Mouse (Mus musculus): ENCODE results near the gene Ugt1a6a.
"Not testable (repeated sequence)": the region's sequence is repeated elsewhere in the genome, so short reads cannot be mapped to it uniquely, and the experiment has no call there.

Gene Ugt1a6a

GRCm38 (mm10) chr1:88134457-88135011, at the start of gene Ugt1a6a:
Gene Ugt1a6a, plus strand, starts transcription at chr1:88134809.
- DNase-seq (ENCODE audit: low spot score in 2 of 2): not testable (repeated sequence)

GRCm38 (mm10) chr1:88086125-88086524, 48.5 kb upstream of the Ugt1a6a start:
- DNase-seq (ENCODE audit: low spot score in 2 of 2): no peak

- DNase-seq (ENCODE audit: low spot score in 2 of 2): no peak
Measured at GRCm38 (mm10) chr1:88087513-88087912, 47.1 kb upstream of the Ugt1a6a start, which contains the start of gene Ugt1a8. Gene Ugt1a8, plus strand, starts transcription at chr1:88087813.

DNA sequence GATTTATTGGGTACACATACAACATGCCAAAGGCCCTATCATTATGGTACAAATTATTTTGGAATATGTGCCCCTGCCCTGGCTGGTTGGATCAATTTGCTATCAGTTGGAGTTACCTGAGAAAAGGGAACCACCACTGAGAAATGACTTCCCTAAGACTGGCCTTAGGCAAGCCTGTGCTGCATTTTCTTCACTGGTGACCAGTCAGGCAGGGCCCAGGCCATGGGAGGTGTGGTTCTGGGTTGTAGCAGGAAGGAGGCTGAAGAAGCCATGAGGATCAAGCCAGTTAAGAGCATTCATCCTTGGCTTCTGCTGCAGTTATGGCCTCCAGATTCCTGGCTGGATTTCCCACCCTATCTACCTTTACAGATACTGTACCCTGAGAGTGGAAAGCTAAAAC, 42.3 kb upstream of the Ugt1a6a start:
- DNase-seq (ENCODE audit: low spot score in 2 of 2): no peak

- not testable (repeated sequence) for DNase-seq (ENCODE audit: low spot score in 2 of 2)
Measured at GRCm38 (mm10) chr1:88094270-88094676, 40.3 kb upstream of the Ugt1a6a start.

- DNase-seq (ENCODE audit: low spot score in 2 of 2): no peak
Measured at GRCm38 (mm10) chr1:88094941-88095492, 39.6 kb upstream of the Ugt1a6a start, which contains the start of gene Ugt1a7c. Gene Ugt1a7c, plus strand, starts transcription at chr1:88095062.

DNA sequence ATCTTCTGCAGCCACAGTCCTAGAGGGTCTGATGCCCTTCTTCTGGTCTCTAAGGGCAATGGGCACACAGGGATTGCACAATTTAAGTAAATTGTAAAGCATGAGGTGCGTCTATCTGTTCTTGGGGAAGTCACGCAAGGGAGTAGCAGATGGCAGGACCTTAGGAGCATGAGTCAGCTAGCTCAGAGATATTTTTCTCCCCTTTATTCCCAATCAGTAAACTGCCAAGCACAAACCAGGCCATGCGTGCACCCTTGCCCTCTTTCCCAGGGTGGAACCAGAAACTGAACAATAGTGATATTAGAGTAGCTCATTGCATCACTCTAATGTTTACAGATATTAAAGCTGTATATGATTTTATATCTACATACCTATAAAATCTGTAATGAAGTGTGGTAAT, 36.1 kb upstream of the Ugt1a6a start:
- not testable (repeated sequence) for DNase-seq (ENCODE audit: low spot score in 2 of 2)

GRCm38 (mm10) chr1:88099691-88100090, 34.9 kb upstream of the Ugt1a6a start:
- not testable (repeated sequence) for DNase-seq (ENCODE audit: low spot score in 2 of 2)

- DNase-seq (ENCODE audit: low spot score in 2 of 2): not testable (repeated sequence)
Measured at GRCm38 (mm10) chr1:88103019-88103418, 31.6 kb upstream of the Ugt1a6a start, which contains the start of gene Ugt1a6b. Gene Ugt1a6b, plus strand, starts transcription at chr1:88103252.

DNA sequence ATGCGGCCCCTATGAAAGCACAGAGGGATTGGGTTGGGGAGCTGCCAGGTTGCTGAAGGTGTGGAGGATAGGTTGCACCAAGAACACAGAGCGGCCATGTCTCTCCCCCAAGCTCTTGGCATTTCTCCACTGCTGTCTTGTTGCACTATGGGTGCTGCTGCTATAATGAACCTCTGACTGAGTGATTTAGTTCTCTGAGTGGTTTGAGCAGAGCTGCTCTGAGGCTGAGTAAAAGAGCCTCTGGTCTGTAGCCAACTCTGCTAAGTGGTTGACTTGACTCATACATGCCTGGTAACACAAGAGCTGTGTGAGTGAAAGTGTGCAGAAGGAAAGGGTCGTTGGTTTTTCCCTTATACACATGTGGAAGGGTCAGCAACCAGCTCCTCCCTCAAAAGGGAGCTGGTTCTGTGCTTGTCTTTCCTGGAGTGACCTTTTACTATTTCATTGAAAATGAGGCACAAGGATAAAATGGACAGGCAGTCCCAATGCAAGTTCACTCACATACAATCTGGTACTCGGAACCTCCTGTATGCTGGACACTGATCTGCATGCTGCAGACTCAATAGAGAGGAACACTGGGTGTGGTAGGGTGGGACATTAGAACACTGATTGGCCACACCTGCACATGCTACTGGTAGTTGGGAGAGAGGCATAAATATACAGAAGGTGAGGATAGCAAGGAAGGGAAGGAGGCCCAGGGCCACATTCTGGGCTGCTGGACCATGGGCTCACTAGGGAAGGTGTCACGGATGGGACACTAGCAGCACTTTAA, 30.7 kb upstream of the Ugt1a6a start:
- not testable (repeated sequence) for DNase-seq (ENCODE audit: low spot score in 2 of 2)

DNA sequence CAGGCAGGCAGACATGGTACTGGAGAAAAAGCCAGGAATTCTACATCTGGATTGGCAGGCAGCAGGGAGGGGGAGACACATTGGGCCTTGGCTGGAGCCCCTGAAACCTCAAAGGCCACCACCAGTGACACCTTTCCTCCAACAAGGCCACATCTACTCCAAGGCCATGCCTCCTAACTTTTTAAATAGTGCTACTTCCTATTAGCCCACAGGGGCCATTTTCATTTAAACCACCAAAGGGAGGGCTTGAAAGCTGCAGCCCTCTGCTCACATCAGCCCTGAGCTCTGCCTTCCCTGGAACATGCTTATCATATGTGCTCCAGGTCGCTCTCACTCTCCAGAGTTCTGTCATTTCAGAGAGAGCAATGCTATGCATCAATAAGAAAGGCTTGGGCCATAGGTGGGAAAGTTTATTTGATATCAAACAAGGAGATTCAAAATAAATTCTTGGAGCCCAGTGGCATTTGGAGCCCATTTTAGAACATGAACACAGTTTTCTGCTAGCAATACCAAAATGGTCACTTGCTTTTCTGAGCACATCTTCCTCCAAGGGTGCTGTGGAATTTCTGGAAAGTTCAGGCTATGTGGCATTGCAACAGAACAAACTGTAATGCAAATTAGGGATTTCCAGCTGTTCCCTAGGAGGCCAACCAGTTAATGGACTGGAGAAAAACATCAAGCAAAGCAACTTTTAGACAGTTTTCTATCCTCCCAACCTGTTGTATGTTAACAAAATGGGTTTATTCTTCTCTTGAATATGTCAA, 29.8 kb upstream of the Ugt1a6a start:
- no peak for DNase-seq (ENCODE audit: low spot score in 2 of 2)

GRCm38 (mm10) chr1:88105656-88106055, 29.0 kb upstream of the Ugt1a6a start:
- no peak for DNase-seq (ENCODE audit: low spot score in 2 of 2)

DNA sequence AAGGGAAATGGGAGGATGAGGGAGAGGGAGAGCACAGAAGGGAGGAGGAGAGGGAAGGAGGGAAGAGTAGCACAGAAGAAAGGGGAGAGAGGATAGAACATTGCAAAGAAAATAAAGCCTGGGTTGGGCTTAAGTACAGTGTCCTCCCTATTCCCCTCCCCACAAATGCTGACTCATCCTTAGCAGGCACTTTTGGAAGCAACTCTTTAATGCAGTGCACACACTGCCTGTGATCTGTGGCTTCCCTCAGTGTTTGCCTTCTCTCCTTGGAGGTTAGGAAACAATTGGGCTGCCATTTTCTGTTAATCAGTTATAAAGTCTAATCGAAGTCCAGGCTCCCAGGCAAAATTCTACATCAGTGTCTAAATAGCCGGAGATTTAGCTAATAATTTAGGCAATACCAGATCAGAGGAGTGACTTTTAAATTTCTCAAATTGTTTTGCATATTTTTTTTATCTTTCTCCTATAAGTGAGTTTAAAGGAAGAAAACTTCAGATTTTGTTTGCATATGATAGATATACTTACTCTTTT, 25.5 kb upstream of the Ugt1a6a start:
- not testable (repeated sequence) for DNase-seq (ENCODE audit: low spot score in 2 of 2)

- DNase-seq (ENCODE audit: low spot score in 2 of 2): not testable (repeated sequence)
Measured at GRCm38 (mm10) chr1:88109604-88110003, 25.0 kb upstream of the Ugt1a6a start.

DNA sequence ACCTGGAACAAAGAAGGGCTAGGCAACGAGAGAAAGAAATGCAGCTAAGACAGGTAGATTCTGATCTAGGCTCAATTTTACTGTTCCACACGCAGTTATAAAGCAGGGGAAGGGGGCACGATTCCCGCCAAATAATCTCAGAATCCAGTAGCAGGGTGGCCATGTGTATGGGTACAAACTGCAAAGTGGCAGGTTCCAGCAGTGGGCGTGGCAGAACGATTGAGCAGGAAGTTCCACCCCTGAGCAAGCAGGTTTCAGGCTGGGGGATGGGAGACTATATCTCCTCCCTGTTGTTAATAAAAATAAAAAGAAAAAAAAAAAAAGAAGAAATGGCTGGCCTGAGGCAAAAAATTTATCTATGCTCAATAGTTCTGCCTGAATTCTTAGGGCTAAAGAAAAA, 21.8 kb upstream of the Ugt1a6a start:
- DNase-seq (ENCODE audit: low spot score in 2 of 2): not testable (repeated sequence)

DNA sequence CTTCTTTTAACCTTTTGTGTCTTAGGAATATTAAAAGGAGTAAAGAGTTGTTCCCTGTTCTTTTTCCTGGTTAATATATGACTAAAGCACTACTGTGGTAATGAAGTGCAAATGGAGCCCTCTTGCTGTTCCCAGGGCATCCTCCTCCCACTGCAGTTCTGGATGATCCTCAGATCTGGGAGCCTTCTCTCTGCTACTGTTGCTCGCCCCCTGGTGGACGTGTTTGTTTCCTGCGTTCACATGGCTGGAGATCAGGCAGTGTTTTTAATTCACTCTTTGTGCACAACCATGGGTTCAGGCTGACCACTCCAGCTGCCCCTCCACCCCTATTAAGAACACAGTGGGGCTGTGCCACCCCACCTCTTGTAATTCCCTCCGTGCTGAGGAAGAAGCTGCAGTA, 14.1 kb upstream of the Ugt1a6a start:
- DNase-seq (ENCODE audit: low spot score in 2 of 2): not testable (repeated sequence)

- DNase-seq (ENCODE audit: low spot score in 2 of 2): not testable (repeated sequence)
Measured at GRCm38 (mm10) chr1:88121521-88121920, 13.1 kb upstream of the Ugt1a6a start.

GRCm38 (mm10) chr1:88125827-88126360, 8.7 kb upstream of the Ugt1a6a start:
- DNase-seq (ENCODE audit: low spot score in 2 of 2): not testable (repeated sequence)

DNA sequence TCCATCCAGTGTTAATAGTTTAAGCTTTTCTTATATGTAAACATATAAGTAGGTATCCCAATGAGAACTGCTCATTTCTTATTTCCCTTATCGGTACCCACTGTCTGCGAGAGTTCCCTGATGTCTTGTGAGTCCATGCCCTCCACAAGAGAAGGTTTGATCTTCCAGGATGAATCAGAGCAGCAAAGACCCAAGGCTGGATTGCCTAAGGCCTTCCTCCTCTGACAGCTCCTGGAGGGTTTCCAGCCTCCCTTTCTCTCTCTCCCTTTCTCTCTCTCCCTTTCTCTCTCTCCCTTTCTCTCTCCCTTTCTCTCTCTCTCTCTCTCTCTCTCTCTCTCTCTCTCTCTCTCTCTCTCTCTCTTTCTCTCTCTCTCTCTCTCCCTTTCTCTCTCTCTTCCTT, 5.5 kb upstream of the Ugt1a6a start:
- not testable (repeated sequence) for DNase-seq (ENCODE audit: low spot score in 2 of 2)

DNA sequence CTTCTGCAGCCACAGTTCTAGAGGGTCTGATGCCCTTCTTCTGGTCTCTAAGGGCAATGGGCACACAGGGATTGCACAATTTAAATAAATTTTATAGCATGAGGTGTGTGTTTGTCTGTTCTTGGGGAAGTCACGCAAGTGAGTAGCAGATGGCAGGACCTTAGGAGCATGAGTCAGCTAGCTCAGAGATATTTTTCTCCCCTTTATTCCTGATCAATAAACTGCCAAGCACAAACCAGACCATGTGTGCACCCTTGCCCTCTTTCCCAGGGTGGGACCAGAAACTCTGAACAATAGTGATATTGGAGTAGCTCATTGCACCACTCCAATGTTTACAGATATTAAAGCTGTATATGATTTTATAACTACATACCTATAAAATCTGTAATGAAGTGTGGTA, 4.4 kb upstream of the Ugt1a6a start:
- not testable (repeated sequence) for DNase-seq (ENCODE audit: low spot score in 2 of 2)

- no peak for DNase-seq (ENCODE audit: low spot score in 2 of 2)
Measured at GRCm38 (mm10) chr1:88133908-88134456, 627 bp upstream of the Ugt1a6a start.

All from spleen, postnatal 14 days (tissue).